Mouse (Mus musculus) liver, adult 2 months (tissue): Measurements from ENCODE around the gene Hist1h4j.

Experiments used
- CTCF ChIP-seq: fragments of 200-500 bp; IDR thresholded peaks from 2 replicates; pipeline ENCODE4 v1.5.1; 2011; ENCODE audit warnings: low read depth, low read length, control low read depth
- POLR2A ChIP-seq: fragments of 200-500 bp; IDR thresholded peaks from 2 replicates; pipeline ENCODE4 v1.6.1; 2011; ENCODE audit warnings: low read length, control low read depth; ENCODE audit not compliant: insufficient read depth; ENCODE audit errors: extremely low read depth

DNA sequence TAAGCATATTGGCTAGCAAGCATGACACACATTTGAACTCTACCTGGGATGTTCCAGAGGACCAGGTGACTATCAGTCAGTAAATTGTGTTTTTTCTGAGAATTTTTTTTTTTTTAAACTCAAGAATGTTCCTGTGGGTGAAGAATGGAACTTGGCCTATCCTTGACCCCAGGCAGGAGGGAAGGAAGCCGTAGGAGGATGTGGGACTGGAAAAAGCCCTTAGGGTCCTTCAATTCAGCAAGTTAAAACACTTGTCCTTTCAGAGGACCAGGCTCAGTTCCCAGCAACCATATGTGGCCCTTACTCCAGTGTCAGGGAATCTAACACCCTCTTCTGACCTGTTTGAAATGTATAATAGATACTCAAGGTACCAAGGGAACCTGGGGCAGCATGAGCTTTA is 5.3 kb upstream of the Hist1h4j start:
- TF ChIP-seq CTCF (no peak), POLR2A (no peak)
